Mouse (Mus musculus): ENCODE results near the gene Ppih.

DNA sequence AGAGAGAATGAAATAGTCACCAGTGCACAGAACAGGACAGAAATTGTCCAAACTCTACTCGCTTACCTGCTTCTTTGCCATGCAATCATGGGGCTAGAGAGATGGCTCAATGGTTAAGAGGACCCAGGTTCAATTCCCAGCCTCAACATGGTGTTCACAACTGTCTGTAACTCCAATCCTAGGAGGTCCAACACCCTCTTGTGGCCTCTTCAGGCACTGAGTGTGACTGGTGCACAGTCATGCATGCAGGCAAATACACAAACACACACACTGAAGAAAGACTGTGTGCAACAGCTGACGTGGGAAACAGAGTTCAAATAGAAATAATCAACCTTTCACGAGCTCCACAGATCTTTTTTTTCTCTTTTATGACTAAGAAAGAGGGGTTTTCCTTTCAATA is 41.9 kb upstream of the Ppih start:
- TF ChIP-seq CTCF (IDR thresholded peaks at IDR 0.05; ENCODE audit: low read depth) (no peak), EP300 (IDR thresholded peaks at IDR 0.05; ENCODE audit: low read depth) (no peak)
